Mouse (Mus musculus) intestine, postnatal 0 days (tissue): ENCODE data around the gene Fkbp6. TPM values are rescaled to one million over a fixed set of nuclear protein-coding genes. Genes with fewer than 3 reads are reported as not detected.

ENCODE experiments used
- ATAC-seq: fragments of 200-750 bp; cut with Nextera tagmentation; 2 replicates; pipeline ENCODE4 v1.8.0; 2017; ENCODE audit warnings: mild to moderate bottlenecking, moderate TSS enrichment, moderate library complexity
- H3K27ac ChIP-seq: fragments of 300-500 bp; sonication (generic); 2 replicates; pipeline ENCODE4 v1.5.1; 2014; ENCODE audit warnings: mild to moderate bottlenecking, low read depth, low read length, moderate library complexity
- H3K27me3 ChIP-seq: fragments of 300-500 bp; sonication (generic); replicated peaks from 2 replicates; pipeline ENCODE4 v1.6.1; 2014; ENCODE audit warnings: low read length, mixed read lengths; ENCODE audit not compliant: control insufficient read depth, insufficient read depth
- H3K36me3 ChIP-seq: fragments of 300-500 bp; sonication (generic); 2 replicates; pipeline ENCODE4 v1.6.1; 2014; ENCODE audit warnings: mild to moderate bottlenecking, moderate library complexity; ENCODE audit not compliant: control insufficient read depth, insufficient read depth
- H3K4me1 ChIP-seq: fragments of 300-500 bp; sonication (generic); replicated peaks from 2 replicates; pipeline ENCODE4 v1.6.1; 2014; ENCODE audit warnings: antibody characterized with exemption, low read length, mixed read lengths; ENCODE audit not compliant: control insufficient read depth, insufficient read depth
- H3K4me2 ChIP-seq: fragments of 300-500 bp; sonication (generic); replicated peaks from 2 replicates; pipeline ENCODE4 v1.6.1; 2014; ENCODE audit warnings: low read depth, mild to moderate bottlenecking, moderate library complexity
- H3K4me3 ChIP-seq: fragments of 300-500 bp; sonication (generic); 2 replicates; pipeline ENCODE4 v1.5.1; 2014; ENCODE audit warnings: low read depth, low read length
- H3K9ac ChIP-seq: fragments of 300-500 bp; sonication (generic); 2 replicates; pipeline ENCODE4 v1.6.1; 2014; ENCODE audit warnings: mild to moderate bottlenecking, low read depth, low read length
- H3K9me3 ChIP-seq: fragments of 300-500 bp; sonication (generic); 2 replicates; pipeline ENCODE4 v1.6.1; 2016; ENCODE audit warnings: mixed run types; ENCODE audit not compliant: control insufficient read depth
- CTCF ChIP-seq: sonication (generic); IDR thresholded peaks from 2 replicates; pipeline ENCODE4 v1.5.1; 2016; ENCODE audit warnings: low read depth, mild to moderate bottlenecking, control low read depth, antibody characterized with exemption, moderate library complexity
- whole genome bisulfite sequencing: fragments of 180-500 bp; shearing (Covaris S2); extraction: QIAGEN DNeasy Blood & Tissue Kit; methylation state at CpG from one replicate; pipeline ENCODE4 v1.1.7; 2014; 5-methylcytosine and 5-hydroxymethylcytosine counted together
- polyA plus RNA-seq: library from polyadenylated mRNA; unstranded; fragments of >200 nt; fragmentation: Nextera tagmentation; extraction: Ambion mirVana; gene quantifications from 2 replicates; pipeline ENCODE4 v1.2.1, GENCODE M21; 2015

The Fkbp6 gene
- polyA plus RNA-seq, 1 experiment from 2014 or later: 0.12 TPM

GRCm38 (mm10) chr5:135381356-135381925, 31.6 kb upstream of the Fkbp6 start:
- 91% methylated on average over 10 of the region's 10 CpGs for WGBS
- no peak overlapping the region for H3K4me2 ChIP-seq
- TF ChIP-seq CTCF: no peak
- H3K27me3 ChIP-seq: no peaks in the 10 kb centered on the region
- no peaks in the 10 kb centered on the region for H3K9me3 ChIP-seq
- H3K4me3 ChIP-seq: no peak overlapping the region
- H3K27ac ChIP-seq: no peak overlapping the region
- no peak overlapping the region for H3K9ac ChIP-seq
- H3K36me3 ChIP-seq: peaks cover 83% of the 10 kb centered on the region
- H3K4me1 ChIP-seq: no peaks in the 10 kb centered on the region
- no peak for ATAC-seq

DNA sequence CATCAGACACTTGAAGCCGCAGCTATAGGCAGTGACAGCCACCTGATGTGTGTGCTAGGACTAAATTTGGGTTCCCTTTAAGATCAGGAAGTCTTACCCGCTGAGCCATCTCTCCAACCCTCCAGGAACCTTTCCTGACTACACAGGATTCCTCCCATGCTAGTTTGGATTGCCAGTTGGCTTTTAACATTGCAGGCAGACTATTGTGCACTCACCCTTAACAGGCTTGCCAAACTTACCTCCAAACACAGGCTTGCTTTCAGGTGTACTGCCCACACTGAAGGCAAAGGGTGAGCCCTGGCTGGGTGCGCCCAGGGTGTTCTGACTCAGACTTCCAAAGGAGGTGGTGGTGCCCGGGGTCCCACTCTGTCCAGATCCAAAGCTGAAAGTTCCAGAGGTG, 30.8 kb upstream of the Fkbp6 start:
- Histone ChIP-seq H3K27me3 (no peaks in the 10 kb centered on the region), H3K36me3 (peaks cover 89% of the 10 kb centered on the region), H3K4me1 (no peaks in the 10 kb centered on the region), H3K9me3 (no peaks in the 10 kb centered on the region), H3K4me2 (no peak overlapping the region), H3K9ac (no peak overlapping the region), H3K4me3 (no peak overlapping the region), H3K27ac (no peak overlapping the region)
- no peak for TF ChIP-seq CTCF
- WGBS: 92% methylated on average over 4 of the region's 4 CpGs
- no peak for ATAC-seq

DNA sequence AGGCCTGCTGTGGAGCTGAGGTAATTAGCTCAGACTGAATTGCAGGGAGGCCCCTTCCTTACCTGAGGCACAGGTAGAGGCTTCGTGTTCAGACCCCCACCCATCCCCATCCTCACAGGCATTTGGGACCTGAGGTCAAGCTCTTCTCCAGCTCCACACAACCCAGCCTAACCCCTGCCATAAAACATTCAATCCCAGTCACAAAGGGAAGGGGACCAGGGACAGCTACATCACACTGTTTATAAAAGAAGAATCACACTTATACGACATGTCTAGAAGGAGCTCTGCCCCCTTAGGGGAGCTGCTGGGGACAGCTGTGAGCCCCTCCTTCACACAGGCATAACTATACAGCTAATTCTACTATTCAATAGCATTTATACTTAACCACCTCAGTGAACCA, 26.5 kb upstream of the Fkbp6 start:
- Histone ChIP-seq H3K27me3 (no peaks in the 10 kb centered on the region), H3K36me3 (peaks cover 88% of the 10 kb centered on the region), H3K27ac (no peak overlapping the region), H3K4me1 (no peaks in the 10 kb centered on the region), H3K4me2 (no peak overlapping the region), H3K4me3 (no peak overlapping the region), H3K9ac (no peak overlapping the region), H3K9me3 (no peaks in the 10 kb centered on the region)
- ATAC-seq: no peak
- no peak for TF ChIP-seq CTCF
- WGBS: 43% methylated on average over 2 of the region's 2 CpGs

DNA sequence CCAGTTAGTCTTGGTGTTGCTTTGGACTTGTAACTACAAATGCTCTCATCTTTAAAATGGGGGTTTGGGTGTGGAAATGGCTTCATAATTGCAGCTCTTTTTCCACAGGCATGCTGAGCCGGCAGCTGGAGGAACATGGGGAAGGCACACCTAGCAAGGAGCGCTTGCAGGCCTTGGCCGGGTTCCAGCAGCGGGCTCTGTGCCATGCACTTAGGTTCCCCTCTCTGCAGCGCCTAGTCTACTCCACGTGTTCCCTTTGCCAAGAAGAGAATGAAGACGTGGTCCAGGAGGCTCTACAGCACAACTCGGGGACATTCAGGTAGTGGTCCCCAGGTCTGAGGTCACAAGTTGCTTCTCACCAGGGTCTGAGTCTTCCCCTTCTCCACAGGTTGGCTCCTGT, 25.3 kb upstream of the Fkbp6 start:
- no peaks in the 10 kb centered on the region for H3K9me3 ChIP-seq
- H3K36me3 ChIP-seq: peaks cover 76% of the 10 kb centered on the region
- H3K4me2 ChIP-seq: no peak overlapping the region
- H3K27ac ChIP-seq: no peak overlapping the region
- ATAC-seq: no peak
- H3K27me3 ChIP-seq: no peaks in the 10 kb centered on the region
- H3K9ac ChIP-seq: no peak overlapping the region
- H3K4me1 ChIP-seq: peaks cover 4% of the 10 kb centered on the region; the same call in 1 of the 2 replicates
- no peak overlapping the region for H3K4me3 ChIP-seq
- no peak for TF ChIP-seq CTCF
- 59% methylated on average over 8 of the region's 8 CpGs for whole genome bisulfite sequencing

GRCm38 (mm10) chr5:135373601-135374000, 23.8 kb upstream of the Fkbp6 start:
- Histone ChIP-seq H3K36me3 (peaks cover 62% of the 10 kb centered on the region), H3K27ac (0 out of 2 replicates have a peak overlapping the region, but pooled peaks have one; percentile 8), H3K9ac (no peak overlapping the region), H3K4me2 (no peak overlapping the region), H3K27me3 (no peaks in the 10 kb centered on the region), H3K4me1 (peaks cover 4% of the 10 kb centered on the region; the same call in 1 of the 2 replicates), H3K4me3 (no peak overlapping the region), H3K9me3 (no peaks in the 10 kb centered on the region)
- WGBS: 98% methylated on average over 5 of the region's 5 CpGs
- no peak for ATAC-seq
- 0 out of 2 replicates have a peak, but pooled peaks have one; percentile 11 for TF ChIP-seq CTCF

- Histone ChIP-seq H3K36me3 (peaks cover 41% of the 10 kb centered on the region), H3K27ac (no peak overlapping the region), H3K4me1 (peaks cover 4% of the 10 kb centered on the region; the same call in 1 of the 2 replicates), H3K9me3 (no peaks in the 10 kb centered on the region), H3K27me3 (no peaks in the 10 kb centered on the region), H3K4me3 (no peak overlapping the region), H3K9ac (no peak overlapping the region), H3K4me2 (0 out of 2 replicates have a peak overlapping the region, but pooled peaks have one; percentile 99)
- 95% methylated on average over 13 of the region's 13 CpGs for WGBS
- TF ChIP-seq CTCF: no peak
- no peak for ATAC-seq
Measured at GRCm38 (mm10) chr5:135371195-135371594, 21.4 kb upstream of the Fkbp6 start.
